In the genomic region with DNA sequence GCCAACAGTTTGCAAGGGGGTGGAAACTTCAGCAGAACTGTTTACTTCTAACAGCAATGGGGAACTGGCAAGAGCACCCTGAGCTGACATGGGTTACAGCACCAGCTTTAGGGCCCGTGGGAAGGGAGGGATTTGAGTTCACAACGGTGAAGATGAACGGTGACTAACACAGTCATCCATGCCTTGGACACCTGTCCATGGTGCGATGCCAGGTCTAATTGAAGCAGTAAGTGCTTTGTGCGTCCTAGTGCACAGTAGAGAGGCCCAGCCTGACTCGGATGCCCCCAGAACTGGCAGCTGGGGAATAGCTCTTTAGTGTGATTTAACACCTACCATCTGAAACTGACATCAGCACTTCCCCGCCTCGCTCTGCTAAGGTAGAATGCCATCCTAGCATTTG, we compare ENCODE assay signal across 22 mouse cellular contexts.
DNase-seq lines count a peak whose midpoint lies in the region; ATAC-seq lines count a peak whose summit lies in the region.
"Had no signal": no experiment of that assay in that cellular context is flagged by ENCODE, and none has a peak within 500 bp of the region (broad histone marks: within the 10 kb centered on the region; RNA-seq: fewer than 3 reads in every experiment).

No protein-coding gene starts in this region.

- no peaks in the 10 kb centered on the region for H3K27me3 ChIP-seq in forebrain, embryonic 15.5 days
- H3K27me3 ChIP-seq in forebrain, embryonic 10.5 days (ENCODE audit: poor library complexity, severe bottlenecking) = no peaks in the 10 kb centered on the region
- no peaks in the 10 kb centered on the region for H3K27me3 ChIP-seq in neural tube, embryonic 13.5 days
- H3K27me3 ChIP-seq: hindbrain, embryonic 13.5 days; limb, embryonic 15.5 days had no signal

- H3K4me3 ChIP-seq in forebrain, embryonic 15.5 days = no peak overlapping the region
- no peak overlapping the region for H3K4me3 ChIP-seq in forebrain, embryonic 10.5 days
- H3K4me3 ChIP-seq in neural tube, embryonic 13.5 days = no peak overlapping the region
- H3K4me3 ChIP-seq: gastrocnemius, adult 2 months; hindbrain, embryonic 13.5 days; left cerebral cortex, adult 2 months; limb, embryonic 15.5 days had no signal

- H3K27ac ChIP-seq in forebrain, embryonic 15.5 days (replicated peaks) = no peak overlapping the region
- H3K27ac ChIP-seq in forebrain, embryonic 10.5 days = no peak overlapping the region
- 0 out of 2 replicates have a peak overlapping the region, but pooled peaks have one; percentile 13 for H3K27ac ChIP-seq in neural tube, embryonic 13.5 days (replicated peaks)
- H3K27ac ChIP-seq: gastrocnemius, adult 2 months; hindbrain, embryonic 13.5 days; left cerebral cortex, adult 2 months; limb, embryonic 15.5 days; liver, embryonic 14.5 days; stomach, postnatal 0 days had no signal

- no peaks in the 10 kb centered on the region for H3K9me3 ChIP-seq in forebrain, embryonic 15.5 days
- H3K9me3 ChIP-seq in forebrain, embryonic 10.5 days = no peaks in the 10 kb centered on the region
- no peaks in the 10 kb centered on the region for H3K9me3 ChIP-seq in neural tube, embryonic 13.5 days
- H3K9me3 ChIP-seq: hindbrain, embryonic 13.5 days; limb, embryonic 15.5 days had no signal

- 0 out of 2 replicates have a peak, but pooled peaks have one; percentile 51 for ATAC-seq in forebrain, embryonic 15.5 days (replicated peaks)
- no peak for ATAC-seq in neural tube, embryonic 13.5 days (ENCODE audit: low read depth)
- ATAC-seq: activated CD4-positive, CD25-positive, alpha-beta regulatory T cell, adult 4 months; inflammation-experienced regulatory T-cells, adult 6 months had no signal

- WGBS in forebrain, embryonic 15.5 days = 54% methylated on average over 8 of the region's 8 CpGs
- 94% methylated on average over 8 of the region's 8 CpGs for WGBS in forebrain, embryonic 10.5 days
- 63% methylated on average over 8 of the region's 8 CpGs for WGBS in neural tube, embryonic 13.5 days

- 0 out of 2 replicates have a peak, but pooled peaks cover 6% of the 10 kb centered on the region for H3K36me3 ChIP-seq in forebrain, embryonic 15.5 days
- H3K36me3 ChIP-seq in forebrain, embryonic 10.5 days (replicated peaks) = no peaks in the 10 kb centered on the region
- H3K36me3 ChIP-seq in neural tube, embryonic 13.5 days = peaks cover 5% of the 10 kb centered on the region; the same call in 1 of the 2 replicates
- H3K36me3 ChIP-seq: limb, embryonic 15.5 days had no signal

- DNase-seq in cerebellum, adult 11-12 months = peak; percentile 33
- DNase-seq in cerebellum, postnatal 4 days (ENCODE audit: low spot score in 2 of 2) = no peak
- DNase-seq in forebrain, embryonic 10.5 days (ENCODE audit: extremely low spot score, low spot score) = no peak
- DNase-seq in neural tube, embryonic 10.5 days (ENCODE audit: extremely low spot score, low spot score) = no peak
- DNase-seq in frontal cortex, postnatal 36 days (ENCODE audit: low spot score in 2 of 2) = no peak
- DNase-seq: adrenal gland, adult 8-10 months; gastrocnemius, adult 2 months; kidney, adult 18-20 months; kidney, postnatal 4 days; lung, embryonic 14.5 days; lung, postnatal 36 days; right cerebral cortex, postnatal 14 days; thymus, postnatal 14 days had no signal

- no peak overlapping the region for H3K9ac ChIP-seq in forebrain, embryonic 15.5 days (replicated peaks)
- H3K9ac ChIP-seq in neural tube, embryonic 13.5 days = no peak overlapping the region
- H3K9ac ChIP-seq: hindbrain, embryonic 13.5 days; limb, embryonic 15.5 days; liver, embryonic 14.5 days; lung, embryonic 14.5 days had no signal

- peaks cover 32% of the 10 kb centered on the region for H3K4me1 ChIP-seq in forebrain, embryonic 15.5 days
- no peaks in the 10 kb centered on the region for H3K4me1 ChIP-seq in forebrain, embryonic 10.5 days
- H3K4me1 ChIP-seq in neural tube, embryonic 13.5 days (replicated peaks) = peaks cover 13% of the 10 kb centered on the region; the same call in 1 of the 2 replicates

- no peak overlapping the region for H3K4me2 ChIP-seq in forebrain, embryonic 15.5 days (replicated peaks)
- no peak overlapping the region for H3K4me2 ChIP-seq in neural tube, embryonic 13.5 days
- H3K4me2 ChIP-seq: hindbrain, embryonic 13.5 days; limb, embryonic 15.5 days; lung, embryonic 14.5 days had no signal
